Mouse (Mus musculus) gonadal fat pad, adult 2 months (tissue): ENCODE measurements around the gene Knstrn. TPM values are rescaled to one million over a fixed set of nuclear protein-coding genes. Genes with fewer than 3 reads are reported as not detected.

Experiments
- DNase-seq: peaks from one replicate; pipeline ENCODE4 v3.0.0-alpha.2; 2012; ENCODE audit warnings: low read depth
- polyA plus RNA-seq: library from polyadenylated mRNA; depleted of rRNA; stranded (reverse); fragments of >200 nt; gene quantifications from 2 replicates; pipeline ENCODE4 v1.2.3, GENCODE M21; 2012; rRNA removed

Gene Knstrn
- 2.0 and 2.8 TPM in 2 replicates for polyA plus RNA-seq

DNA sequence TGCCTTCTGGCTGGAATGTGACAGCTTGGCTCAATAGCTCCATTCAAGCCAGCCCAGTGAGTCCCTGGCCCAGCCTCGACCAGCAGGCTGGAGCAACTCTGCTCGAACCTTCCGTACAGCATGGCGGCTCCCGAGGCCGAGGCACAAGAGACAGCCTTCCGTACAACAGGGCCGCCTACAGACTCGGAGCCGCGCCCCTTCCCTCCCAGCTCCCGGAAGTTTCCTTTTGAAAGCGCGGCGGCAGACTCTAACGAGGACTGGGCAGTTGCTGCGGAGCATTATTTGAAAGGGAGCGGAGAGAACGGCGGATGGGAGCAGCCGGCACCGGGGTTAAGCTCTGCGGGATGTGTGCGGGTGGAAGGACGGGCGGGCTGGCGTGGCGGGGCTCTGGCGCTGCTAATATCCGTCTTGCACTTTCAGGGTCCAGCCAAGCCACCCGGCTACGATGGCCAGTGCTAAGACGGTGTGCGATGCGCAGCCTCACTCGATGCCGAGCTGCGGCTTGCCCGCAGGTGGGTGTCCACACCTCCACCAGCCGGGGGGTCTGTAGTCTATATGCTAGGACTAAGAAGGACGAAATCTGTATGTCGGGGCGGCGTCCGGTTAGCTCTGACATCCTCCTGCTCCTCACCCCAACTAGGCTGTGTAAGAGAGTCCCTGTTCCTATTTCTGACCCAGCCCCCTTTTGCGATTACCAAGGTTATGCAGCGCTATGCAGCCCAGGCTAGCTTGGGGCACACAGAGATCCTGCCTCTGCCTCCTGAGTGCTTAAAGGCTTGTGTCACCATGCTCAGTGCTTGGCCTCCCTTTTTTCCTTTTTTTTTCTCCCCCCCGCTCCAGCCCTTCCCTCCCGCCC lies at the start of gene Knstrn:
Gene Knstrn (plus strand): TSS at position 23 of the 856 bp plus-strand sequence.
- DNase-seq, result no peak

DNA sequence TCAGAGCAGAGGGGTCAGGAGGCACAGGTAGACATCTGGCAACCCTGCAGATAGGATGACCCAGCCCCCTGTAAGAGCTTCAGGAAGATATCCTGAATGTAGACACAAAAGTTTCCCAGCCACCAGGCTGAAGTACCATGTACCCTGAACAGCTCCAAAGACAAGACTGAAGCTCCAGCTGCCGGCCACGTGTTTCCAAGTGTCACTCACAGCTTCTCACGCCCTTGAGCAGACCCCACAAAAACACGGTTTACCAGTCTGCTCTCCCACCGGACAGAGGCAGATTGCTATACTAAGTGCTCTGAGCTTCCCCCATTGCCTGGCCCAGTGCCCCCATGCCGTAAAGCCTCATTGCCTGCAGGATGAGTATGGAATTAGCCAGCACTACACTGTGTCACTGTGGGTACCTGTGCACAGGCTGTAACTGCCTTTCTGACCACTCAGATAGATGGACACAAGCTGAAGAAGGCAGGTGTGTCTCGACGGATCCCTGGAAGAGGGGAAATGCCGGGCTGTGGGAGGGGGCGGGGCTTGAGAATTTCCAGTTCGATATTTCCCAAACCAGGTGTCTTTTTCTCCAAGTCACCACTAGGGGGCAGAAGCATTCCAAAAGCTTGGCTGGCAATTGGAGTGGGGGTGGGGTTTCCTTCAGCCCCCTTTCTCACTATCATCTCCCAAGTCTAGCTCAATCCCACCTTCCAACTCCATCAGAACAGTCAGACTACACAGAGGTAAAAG lies 49.5 kb upstream of the Knstrn start:
- DNase-seq, result no peak

DNA sequence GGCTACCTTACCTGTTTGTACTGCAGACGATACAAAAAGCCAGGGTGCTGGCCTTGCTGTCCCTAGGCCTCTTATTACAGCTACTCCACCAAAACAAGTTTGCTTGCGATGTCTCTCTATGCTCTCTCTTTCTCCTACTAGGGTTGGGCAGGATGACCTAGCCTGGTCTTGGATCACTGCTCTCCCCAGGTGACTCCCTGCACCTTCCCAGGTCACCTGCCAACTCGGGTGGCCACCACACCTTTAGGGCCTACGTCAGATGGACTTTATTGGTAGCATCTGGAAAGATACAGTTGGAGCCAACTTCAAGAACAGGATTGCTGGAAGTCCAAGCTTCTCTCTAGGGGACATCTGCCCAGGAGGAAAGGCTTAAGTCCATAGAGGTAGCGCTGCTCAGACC lies 48.9 kb upstream of the Knstrn start:
- DNase-seq, result no peak

DNA sequence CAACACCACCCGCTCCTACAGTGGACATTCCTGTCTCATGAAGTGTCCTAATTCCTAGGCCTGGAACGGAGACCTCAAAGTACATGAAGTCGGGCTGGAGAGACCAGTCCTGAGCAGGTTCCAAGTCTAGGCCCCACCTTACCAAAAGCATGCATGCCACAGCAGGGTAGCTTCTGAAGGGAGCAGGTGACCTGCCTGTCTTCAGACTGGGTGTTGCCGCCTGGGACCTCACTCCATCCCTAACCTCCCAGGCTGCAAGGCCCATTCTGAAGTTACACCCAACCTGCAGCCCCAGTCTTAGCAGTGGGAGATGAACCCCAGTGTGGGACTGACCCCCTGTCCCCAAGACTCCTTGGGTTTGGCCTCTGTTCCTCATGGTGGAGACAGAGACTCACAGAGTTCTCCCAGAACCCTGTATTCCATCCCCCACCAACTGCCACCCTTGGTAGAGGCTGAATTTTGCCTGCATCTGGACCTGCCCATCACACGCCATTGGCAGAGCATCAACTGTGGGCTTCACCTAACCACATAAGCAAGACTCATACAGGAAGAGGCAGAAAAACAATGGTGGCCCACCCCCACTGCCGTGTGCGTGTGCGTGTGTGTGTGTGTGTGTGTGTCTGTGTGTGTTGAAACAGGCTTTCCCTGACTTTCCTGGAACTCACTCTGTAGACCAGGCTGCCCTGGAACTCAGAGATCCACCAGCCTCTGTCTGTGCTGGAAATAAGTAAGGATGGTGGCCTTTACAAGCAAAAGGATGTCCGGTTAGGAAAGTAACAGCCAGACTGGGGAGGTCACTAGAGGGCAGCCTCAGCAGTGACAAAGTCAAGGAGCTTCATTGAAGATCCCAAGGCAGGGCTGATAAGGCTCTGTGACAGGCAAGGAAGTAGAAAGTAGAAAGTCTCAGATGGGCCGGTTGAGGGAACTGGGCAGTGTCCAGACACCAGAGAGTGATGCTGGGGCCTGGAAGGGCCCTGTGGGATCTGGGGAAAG lies 47.5 kb upstream of the Knstrn start:
- DNase-seq, result no peak

DNA sequence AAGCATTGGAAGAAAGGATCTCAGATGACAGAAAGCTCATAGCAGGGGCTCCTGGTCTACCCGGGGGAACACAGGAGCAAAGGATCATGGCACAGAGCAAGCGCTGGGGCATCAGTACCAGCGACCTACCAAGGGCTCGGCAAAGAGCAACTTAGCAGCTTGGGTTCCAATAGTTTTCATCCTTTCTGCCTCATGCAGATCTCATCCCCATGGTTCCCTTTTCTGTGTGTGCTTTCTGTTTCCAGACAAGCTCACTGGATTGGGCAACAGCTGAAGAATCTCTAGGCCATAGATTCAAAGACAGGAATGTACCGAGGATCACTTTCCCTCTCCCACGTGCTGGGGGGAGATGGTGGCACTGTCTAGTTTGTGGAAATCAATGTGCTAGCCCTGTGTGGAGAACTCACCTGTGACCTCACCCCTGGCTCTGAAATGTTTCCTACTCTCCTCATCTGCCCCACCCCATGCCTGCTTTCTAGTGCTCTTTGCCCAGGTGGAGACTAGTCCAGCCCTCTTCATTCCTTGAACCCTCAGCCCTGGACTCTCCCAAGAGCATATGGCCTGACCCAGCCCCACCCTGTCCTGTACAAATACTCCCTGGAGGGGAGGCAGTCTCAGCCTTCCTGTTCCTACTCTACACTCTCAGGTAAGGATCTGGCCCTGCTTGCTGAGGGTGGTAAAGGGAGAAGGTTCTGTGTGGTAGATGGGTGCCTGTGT lies 41.5 kb upstream of the Knstrn start, which contains the start of gene Phgr1:
Gene Phgr1 (plus strand): TSS at position 612 of the 717 bp plus-strand sequence.
- DNase-seq, result no peak

DNA sequence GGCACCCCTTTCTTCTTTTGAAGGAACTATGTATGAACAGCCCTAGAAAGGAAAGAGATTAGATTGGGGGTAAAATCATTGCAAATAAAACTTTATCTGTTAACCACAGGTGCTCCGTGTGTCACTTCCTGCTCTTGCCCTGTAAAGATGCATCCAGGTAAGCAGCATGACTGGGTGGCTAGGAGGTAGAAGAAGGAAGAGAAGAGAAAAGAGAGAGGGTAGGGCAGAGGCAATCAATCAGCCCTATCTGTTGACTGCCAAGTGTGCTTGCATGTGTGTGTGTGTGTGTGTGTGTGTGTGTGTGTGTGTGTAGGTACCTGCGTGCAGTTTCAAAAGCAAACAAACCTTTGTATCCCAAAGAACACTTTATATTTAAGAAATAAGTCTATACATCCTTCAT lies 39.3 kb upstream of the Knstrn start:
- DNase-seq, result no peak

DNA sequence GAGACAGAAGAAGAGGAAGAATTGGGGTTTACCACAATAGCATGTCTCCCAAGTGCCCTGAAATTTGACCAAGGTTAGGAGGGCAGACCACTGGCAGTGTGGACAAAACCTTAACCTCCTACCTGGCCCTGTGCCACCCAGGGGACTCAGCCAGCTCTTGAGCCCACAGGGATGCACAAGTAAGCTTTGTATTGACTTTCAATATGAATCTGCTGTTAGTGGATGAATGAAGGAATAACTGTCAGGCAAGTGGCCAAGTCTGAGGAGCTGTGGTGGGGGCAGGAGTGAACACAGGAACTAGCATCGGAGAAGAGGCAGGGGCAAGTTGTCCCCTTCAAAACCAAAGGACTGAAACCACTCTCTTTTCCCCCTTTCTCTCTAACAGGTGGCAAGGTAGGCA lies 38.4 kb upstream of the Knstrn start:
- no peak for DNase-seq

DNA sequence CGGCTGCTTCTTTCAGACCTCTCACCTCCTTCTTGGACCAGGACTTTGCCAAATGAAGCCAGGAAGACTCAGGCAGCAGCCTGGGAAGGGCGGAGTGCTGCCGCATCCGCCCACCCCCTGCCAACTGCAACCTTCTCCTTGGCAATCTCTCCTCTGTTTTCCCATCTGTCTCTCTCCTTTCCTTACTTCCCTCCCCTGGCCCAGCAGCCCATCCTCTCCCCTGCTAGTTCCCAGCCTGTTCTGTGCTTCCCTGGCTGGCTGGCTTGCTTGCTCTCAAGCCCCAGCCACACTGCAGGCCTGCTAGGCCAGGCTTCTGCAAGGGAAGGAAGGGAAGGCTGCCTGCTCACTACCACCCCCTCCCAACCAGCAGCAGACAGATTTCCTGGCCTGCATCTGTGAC lies 38.0 kb upstream of the Knstrn start:
- DNase-seq, result no peak

DNA sequence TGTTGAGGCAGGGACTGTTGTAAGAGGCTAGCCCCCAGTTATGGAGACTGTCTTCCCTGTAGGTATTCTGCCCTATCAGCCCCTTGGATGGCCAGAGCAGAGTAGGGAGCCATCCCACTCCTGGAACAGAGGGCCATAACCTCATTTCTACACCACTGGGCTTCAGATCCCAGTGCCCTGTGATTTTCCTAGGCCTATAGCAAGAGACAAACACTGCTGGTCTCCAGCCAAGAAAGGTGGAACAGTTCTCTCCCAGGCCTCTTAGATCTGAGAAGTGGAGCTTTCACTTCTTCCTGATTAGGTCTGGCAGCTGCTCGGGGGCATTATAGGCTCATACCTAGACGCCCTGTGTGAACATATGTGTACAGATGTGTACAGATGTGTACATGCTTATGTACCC lies 37.5 kb upstream of the Knstrn start:
- no peak for DNase-seq

DNA sequence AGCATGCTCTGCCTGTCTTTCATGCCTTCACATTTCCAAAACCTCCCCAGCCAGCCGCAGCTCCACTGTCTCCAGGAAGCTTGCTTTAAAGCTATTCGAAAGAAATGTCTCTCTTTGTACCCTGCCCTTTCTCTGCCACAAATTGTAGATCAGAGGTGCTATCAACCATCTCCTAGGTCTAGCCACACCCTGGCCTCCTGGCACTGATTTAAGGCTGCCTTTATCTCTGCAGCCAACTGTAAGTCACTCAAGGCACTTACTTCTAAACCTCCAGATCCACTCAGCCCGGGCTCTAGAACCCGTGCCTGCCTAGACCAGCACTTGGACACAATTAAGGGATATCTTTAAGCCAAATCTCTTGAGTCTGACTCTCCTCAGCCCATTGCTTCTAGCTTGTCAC lies 35.4 kb upstream of the Knstrn start:
- DNase-seq, result no peak

DNA sequence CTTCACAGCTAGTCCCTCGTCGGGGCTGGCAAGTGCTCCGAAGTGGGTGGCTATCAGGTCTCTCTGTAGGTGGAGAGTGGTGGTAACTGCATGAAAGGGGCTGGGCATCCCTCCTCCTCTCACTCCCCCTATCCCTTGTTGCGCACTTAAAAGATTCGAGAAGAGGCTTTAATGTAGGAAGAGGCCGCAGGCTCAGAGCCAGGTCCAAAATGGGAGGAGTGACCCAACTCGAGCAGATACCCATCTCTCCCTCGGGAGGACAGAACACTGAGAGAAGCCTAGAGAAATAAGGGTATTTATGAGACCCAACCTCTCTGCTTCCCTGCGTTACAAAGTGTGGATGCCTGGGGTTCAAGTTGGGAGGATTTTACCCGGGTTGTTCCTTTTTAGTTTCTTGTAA lies 34.7 kb upstream of the Knstrn start:
- no peak for DNase-seq

DNA sequence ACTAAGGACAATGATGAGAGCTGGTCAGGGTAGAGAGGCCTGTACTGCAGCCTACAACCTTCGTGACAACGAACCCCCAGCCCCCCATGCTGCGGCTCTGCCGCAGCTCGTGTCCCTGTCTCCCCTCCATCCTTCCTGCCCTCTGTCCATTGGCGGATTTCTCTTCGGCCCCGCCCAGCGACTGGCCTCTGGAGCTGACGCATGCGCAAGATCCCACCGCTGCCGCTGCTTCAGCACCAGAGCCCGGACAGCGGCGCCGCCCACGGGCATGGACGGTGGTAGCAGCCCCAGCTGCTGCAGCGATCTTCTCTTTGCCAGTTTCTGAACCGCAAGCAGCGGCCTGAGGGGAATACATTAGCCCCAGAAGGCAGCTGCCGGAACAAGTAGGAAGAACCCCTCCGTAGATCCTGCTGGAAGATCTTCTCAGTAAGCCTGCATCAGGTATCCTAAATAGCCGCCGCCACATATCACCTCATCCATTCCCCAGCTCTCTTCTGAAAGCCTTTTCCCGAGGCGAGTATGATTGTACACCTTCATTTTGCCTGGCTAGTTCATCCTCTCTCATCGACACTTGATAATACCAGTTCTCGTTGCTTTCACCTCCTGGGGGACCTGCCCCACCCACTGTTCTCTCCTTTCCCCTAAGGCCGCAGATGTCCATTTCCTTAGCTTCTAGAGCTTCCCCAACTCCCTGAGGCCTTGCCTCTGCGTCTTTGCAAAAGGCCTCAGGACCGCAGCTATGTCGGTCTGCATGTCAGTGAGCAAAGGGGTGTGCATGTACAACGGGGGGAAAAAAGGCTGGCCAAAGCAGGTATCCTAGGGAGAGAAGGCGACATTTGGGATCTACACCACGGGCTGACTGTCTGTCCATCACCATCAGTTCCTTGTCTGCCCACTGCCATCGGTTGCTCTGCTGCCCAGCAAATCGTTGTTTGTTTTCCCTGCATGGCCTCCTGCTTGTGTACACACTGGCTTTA lies 34.0 kb upstream of the Knstrn start, which contains the start of gene Disp2:
Gene Disp2 (plus strand): TSS at position 216 of the 977 bp plus-strand sequence.
- no peak for DNase-seq

DNA sequence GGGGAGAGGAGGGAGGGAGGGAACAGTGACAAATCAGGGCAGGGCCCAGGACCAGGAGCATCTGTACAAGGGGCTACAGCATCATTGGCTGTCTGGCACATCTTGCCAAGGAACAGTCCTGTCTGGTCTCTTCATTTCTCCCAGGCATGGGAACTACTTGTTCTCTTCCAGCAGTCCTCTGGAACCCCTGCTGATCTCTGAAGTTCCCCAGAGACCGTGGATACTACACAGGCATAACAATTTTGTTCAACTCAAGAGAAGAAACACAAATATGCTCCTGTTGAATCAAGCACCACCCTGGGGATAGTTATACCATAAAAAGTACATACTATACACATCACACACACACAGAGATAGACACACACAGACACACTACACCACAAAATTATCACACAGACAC lies 32.7 kb upstream of the Knstrn start:
- DNase-seq, result no peak

DNA sequence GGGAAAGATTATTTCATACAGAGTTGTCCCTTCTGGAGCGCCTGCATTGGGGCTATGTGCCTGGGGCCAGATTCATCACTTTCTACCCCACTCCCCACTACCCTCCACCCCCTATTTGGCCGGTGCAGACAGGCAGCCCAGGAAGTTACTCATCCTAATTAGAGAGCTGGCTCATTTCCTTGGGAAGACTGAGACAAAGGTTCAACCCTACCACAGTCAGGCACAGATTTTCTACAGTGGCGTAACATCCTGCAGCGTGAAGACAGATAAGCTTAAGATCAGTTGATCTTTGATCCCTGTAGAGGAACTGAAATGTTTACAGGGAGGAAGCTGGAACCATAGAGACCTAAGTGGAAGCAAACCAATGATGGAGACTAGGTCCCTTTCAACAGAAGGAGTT lies 31.5 kb upstream of the Knstrn start:
- DNase-seq, result no peak

DNA sequence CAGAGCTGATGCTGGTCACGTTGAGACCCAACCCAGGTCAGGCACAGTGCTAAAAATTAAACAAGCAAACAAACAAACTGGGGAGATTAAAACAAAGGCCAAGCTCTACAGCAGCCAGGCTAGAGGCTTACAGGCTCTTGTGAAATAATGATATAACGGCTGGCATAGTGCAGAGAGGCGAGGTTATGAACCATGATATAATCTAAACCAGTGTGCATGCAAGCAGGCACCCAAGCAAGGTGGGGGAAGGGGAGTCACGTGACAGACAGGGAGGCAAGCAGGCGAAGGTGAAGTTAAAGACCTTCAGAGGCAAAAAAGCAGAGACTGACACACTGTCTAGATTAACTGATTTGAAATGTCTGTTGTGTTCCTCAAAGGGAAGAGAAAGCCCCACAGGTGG lies 30.7 kb upstream of the Knstrn start:
- DNase-seq, result no peak

DNA sequence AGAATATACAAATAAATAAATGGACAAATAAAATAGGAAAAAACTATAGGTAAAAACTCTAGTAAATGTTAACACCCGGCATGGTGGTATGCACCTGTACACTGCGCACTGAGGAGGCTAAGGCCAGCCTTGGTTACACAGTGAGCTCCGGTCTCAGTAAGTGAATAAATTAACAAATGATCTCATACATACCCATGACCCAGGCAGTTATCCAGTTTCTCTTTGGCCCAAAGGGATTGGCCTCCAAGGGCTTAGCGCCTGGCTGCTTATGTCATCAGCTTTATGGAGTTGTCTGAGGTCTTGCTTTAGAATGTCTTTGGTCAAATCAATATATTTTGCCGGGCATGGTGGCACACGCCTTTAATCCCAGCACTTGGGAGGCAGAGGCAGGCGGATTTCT lies 30.1 kb upstream of the Knstrn start:
- no peak for DNase-seq

DNA sequence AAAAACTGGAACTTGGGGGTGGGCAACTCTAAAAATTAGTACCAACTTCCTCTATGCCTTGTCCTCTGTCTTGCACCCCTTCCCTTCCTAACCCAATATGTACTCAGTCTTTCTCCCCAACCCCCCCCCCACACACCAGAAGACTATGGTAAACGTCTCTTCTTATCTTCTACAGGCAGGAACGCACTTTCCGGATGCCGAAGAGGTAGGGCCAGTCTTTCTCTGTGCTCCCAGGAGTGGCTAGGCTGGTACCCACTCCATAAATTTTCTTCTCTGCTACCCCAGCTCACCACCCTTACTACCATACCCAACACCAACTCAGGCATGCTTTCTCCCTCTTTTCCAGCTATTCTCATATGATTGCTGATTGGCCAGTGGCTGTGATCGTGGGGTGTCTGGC lies 27.3 kb upstream of the Knstrn start:
- no peak for DNase-seq

DNA sequence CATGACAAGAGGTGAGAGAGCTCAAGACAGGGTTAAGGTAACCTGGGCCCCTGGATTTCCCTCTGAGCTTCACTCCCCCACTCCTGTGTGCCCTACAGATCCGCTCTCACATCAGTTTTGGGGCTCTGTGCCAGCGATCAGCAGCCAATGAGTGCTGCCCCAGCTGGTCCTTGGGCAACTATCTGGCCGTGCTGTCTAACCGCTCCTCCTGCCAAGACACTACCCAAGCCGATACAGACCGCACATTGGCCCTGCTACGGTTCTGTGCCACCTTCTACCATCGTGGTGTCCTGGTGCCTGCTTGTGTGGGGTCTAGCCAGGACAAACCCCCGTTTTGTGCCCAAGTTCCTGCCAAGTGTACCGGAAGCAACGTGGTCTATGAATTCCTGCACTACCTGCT lies 24.3 kb upstream of the Knstrn start:
- DNase-seq, result no peak

DNA sequence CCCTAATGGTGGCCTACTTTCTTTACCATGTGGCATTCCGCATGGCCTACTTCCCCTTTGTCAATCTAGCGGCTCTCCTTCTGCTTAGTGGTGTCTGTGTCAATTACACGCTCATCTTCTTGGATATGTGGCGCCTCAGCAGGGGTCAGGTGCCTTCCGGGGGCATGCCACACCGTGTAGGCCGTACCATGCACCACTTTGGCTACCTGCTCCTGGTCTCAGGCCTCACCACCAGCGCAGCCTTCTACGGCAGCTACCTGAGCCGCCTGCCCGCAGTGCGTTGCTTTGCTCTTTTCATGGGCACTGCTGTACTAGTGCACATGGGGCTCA lies 23.6 kb upstream of the Knstrn start:
- no peak for DNase-seq
